Mouse (Mus musculus): ENCODE results near the gene Mfsd11.
A peak's percentile ranks its signal among the peaks of the same experiment; 100 is the strongest.

Gene Mfsd11

DNA sequence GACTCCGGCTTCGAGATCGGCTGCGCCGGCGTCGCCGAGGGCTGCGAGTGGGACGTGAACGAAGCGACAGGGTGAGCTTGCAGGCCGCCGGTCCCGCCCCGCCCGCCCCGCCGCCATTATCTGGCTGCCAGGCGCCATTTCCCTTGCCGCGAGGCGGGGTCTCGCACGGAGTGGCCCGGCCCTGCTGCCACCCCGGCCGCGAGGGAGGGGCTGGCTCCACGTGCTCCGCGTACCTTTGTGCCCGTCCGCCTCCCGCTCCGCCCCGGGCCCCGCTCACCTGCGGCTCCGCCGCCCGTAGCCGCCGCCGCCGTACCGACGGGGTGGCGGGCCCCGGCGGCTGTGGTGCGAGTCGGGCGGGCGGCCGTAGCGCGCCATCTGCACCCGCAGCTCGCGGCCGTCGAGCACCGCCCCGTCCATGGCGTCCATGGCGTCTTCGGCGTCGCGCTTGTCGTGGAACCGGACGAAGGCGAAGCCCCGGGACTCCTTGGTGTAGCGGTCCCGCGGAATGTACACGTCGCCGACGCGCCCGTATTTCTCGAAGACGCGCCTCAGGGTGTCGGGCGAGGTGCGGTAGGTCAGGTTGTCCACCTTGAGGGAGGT is at the start of gene Mfsd11:
Gene Mfsd11 (plus strand): TSS at position 150 of the 600 bp plus-strand sequence.
- DNase-seq, result peak; percentile 90 to 92

DNA sequence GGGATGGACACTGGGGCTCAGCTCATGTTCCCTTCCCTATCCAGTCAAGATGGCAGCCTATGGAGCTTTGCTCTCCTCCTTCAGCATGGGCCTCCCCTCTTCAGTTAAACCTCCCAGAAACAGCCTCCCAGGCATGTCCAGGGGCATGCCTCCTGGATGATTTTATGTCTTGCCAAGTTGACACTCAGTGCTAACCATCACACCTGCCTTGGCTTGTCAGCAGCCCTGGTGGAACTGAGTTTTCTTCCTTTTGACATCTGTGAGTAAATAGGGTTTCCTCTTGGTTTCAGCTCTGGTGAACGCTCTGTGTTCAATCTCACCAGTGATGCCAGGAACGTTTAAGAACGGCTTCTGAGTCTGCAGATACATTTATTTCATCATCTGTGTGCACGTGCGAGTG is 49.5 kb upstream of the Mfsd11 start:
- no peak for DNase-seq

DNA sequence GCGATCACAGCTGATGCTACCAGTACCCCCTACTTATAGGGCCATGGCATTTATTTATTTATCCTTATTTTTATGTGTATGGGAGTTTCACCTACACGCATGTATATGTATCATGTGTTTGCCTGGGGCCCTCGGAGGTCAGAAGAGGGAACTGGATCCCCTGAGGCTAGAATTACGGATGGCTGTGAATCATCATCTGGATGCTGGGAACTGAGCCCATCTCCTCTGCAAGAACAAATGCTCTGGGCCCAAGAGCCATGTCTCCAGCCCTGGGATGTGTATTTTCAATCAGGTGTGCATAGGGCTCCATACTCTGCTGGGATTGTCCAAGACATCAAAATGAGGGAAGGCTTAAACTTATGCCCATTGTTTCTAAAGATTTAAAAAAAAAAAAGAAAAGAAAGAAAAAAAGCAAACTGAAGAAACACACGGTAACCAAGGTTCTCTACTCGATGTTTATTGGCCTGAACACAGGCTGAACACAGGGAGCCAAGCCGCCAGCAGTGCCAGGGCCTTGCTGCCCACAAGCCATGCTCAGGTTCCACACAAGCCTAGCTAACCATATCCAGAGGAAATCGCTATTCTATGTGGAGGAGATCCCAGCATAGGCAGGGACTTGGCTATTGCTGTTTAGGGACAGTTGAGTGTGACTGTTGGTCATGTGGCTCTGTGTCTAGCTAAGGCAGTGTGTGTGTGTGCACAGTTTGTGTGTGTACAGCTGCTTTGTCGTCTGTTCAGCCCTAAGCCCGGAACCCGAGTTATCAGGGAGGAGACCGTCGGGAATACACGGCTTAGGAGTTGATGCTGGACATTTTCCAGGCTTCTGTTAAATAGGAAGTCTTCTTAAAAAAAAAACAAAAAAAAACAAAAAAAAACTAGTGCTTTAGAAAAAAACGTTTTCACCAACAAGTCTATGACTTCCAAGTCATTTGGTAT is 45.8 kb upstream of the Mfsd11 start:
- DNase-seq, result peak; percentile 62 to 72

DNA sequence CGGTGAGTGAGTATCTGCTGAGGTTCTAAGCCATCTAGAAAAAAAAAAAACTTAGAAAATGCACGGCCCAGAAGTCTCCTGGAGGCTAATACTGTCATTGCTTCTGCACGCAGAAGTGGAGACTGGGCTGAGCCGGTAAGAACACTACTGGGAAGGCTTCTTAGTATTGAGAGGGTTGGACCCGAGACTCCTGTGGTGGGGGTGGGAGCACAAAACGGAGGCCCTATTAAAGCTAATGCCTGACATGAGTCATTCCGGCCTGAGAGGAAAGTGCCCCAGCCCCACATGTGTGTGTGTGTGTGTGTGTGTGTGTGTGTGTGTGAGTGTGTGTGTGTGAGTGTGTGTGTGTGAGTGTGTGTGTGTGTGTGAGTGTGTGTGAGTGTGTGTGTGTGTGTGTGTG is 45.1 kb upstream of the Mfsd11 start:
- DNase-seq, result peak; percentile 19 to 42

DNA sequence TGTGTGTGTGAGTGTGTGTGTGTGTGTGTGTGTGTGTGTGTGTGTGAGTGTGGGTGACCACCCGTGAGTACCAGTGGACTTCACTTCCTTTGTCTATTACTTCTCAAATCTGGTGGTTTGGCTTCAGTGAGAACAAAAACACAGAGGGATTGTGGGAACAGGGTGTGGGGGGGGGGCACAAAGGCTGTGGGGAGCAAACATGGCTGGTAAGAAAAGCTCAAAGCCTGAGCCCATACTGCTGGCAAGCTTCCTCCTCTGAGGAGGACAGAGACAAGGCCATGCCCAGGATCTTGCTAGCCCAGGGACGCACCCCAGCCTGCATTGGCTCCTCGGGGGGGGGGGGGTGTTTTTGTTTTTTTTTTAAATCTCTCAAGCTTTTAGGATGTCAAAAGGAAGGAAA is 44.7 kb upstream of the Mfsd11 start:
- DNase-seq, result peak; percentile 43 to 51

DNA sequence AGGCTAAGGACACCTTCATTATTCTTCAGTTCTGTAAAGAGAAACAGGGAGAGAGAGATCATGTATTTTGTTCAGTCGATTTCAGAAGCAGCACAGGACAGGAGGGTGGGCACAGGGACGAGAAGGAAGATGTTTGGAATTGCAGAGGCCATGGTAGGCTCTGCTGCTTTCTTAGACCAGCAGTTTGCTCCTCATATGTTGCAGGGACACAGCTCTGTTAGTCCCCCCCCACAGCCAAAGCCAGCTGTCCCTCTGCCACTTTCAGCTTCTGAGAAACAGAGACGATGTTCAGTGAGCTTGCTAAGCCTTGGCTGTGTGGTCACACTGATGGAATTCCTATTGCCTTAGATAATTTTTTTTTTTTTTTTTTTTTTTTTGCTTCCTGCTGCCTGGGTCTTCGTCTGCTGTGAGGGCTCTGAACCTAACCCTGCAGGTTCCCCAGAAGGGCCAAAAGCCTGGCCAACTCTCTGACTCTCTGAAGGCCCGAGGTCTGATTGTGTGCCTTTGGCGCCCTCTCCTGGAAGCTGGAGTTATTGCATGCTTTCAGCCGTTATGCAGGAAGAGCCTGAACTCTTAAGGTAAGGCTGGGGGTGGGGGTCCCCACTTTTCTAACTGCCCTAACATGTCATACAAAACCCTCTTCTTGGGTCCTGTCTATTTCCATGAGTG is 44.2 kb upstream of the Mfsd11 start:
- DNase-seq, result peak; percentile 95

DNA sequence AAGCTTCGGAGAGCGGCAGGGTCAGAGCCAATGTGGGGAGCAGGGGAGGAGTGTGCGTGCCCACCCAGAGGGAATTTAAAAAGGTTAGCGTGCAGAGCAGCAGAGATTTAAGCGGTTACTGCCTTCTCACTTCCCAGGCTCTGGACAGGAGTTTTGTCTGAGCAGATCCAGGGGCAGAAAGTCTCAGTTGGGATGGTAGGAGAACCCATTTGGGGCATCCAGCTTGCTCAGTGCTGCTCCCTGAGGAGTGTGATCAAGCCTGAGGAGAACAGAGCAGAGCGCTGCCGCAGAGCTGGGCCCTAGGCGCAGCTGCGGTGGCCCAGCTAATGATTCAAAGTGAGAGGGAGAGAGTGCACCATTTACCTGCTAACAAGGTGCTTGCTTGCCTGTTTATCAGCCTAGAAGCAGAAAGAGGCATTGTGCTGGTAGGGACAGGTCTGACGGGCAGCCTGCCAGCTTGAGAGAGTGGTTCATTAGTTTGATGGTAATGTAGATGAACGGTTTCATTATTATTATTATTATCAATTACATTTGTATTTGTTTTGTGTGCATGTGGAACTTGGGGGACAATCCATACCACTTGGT is 43.3 kb upstream of the Mfsd11 start:
- peak; percentile 59 to 67 for DNase-seq

DNA sequence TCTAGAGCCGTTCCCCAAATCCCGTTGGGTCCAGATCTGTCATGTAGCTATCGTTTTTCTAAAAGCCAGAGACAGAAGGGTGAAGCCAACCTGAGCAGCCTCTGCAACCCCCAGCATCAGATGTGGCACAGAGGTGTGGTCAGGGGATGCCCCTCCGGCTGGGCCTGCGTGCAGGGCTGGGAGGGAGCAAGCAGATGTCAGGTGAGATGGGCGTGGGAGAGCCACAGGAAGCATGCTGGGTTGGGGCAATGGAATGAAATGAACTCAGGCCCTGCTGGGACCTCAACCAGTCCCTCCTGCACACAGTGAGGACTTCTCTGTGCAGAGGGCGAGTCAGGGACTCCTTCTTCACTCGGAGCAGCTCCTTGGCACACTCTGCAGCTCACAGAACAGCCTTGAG is 42.7 kb upstream of the Mfsd11 start:
- peak; percentile 26 to 35 for DNase-seq

DNA sequence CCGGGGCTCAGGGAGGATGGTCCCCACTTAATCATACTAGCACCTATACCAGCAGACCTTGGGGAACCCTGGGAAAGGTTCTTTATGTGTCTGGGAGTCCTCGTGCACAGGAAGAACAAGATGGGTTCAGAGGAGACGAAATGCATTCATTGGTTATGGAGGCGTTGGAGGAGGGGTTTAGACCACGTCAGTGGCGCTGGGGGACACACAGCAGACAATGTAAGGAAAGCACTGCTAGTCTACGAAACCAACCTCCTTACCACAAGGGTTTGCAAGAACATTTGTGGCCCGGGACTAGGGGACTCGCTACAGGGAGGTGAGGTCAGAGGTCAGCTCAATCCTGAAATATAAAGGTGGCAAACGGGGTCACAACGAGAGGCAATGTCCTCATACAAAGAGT is 41.7 kb upstream of the Mfsd11 start:
- peak; percentile 23 to 27 for DNase-seq

DNA sequence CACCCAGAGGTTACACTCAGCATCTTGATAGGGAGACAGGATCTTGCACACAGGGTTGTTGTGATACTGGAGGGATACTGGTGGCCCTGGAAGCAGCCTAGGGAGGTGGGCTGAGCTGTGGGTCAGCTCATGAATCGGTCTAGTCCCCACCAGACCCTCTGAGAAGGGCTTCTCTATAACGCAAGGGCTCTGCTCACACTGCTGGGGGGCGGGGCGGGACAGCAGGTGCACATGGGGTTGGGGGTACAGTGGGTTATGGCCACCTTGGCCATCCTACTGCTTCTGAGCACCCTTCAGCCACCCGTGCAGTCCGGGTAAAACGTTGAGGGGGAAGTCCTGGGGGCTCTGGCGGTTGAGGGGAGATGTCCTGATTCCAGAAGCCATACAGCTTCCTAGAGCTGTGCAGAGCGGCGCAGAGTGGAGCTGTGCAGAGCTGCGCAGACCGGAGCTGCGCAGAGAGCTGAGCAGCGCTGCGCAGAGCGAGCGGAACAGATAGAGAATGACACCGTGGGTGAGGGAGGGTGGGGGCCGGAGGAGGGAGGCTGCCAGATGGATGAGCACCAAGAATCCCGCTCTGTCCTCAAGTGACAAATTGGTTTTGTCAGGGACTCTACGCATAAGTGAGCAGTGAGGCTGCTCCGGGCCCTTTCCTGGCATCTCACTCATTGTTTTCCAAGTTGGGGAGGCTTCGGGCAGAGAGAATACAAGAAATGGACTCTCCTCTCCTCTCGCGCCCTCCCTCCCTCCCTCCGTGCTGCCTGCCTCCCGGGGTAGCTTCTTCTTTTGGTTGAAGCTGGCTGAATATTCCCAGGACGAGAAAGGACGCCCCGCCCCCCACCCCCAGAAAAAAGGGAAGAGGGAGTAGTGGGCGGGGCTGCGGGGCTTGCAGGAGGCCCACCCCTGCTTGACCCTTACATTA is 41.0 kb upstream of the Mfsd11 start:
- peak; percentile 95 to 96 for DNase-seq

DNA sequence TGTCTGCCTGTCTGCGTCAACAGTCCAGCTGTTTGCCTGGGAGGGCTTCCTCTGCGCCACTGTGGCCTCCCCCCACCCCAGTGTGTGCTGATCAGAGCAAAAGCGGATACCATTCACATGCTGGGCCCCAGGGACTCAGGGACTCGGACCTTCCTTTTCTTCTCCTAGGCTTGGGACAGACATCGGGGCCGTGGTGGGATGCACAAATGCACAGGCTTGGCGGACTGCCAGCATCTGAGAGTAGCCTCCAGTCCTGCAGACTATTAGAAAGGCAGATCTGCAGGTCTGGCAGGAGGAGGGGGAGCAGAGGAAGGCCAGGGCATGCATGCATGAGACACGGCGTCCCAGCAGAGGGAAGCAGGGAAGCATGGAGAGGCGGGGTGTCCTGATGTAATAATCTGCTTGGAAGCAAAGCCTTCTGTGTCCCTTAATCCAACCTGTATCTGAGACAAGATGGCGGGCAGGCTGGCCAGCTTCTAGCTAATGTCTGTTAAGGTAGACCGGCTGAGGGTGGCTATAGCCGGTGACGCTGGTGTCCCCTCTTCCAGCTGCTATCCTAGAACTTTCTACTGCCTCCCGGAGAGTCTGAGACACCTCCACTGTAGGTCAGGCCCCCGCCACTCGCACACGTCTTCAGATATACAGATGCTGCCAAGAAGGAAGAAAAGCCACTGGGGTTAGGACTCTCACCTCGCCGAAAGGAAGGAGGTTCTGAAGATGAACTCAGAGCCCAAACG is 39.3 kb upstream of the Mfsd11 start:
- DNase-seq, result peak; percentile 79 to 86

DNA sequence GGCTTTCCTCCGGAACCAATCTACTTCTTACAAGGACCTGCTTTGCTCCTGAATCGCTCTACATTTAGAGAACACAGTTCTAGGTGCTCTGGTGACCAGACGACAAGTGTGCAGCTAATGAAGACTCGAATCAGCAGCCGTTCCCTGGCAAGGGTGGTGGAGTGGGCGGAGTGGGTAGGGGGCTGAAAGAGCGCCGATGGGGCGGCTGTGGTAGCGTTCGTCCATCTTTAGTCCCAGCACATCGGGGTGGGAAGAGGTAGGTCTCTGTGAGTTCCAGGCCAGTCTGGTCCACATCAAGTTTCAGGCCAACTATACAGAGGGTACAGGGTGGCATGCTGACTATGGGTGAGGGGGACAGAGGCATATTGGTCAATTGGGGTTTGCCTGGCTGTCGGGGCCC is 38.6 kb upstream of the Mfsd11 start:
- DNase-seq, result peak; percentile 45 to 49

DNA sequence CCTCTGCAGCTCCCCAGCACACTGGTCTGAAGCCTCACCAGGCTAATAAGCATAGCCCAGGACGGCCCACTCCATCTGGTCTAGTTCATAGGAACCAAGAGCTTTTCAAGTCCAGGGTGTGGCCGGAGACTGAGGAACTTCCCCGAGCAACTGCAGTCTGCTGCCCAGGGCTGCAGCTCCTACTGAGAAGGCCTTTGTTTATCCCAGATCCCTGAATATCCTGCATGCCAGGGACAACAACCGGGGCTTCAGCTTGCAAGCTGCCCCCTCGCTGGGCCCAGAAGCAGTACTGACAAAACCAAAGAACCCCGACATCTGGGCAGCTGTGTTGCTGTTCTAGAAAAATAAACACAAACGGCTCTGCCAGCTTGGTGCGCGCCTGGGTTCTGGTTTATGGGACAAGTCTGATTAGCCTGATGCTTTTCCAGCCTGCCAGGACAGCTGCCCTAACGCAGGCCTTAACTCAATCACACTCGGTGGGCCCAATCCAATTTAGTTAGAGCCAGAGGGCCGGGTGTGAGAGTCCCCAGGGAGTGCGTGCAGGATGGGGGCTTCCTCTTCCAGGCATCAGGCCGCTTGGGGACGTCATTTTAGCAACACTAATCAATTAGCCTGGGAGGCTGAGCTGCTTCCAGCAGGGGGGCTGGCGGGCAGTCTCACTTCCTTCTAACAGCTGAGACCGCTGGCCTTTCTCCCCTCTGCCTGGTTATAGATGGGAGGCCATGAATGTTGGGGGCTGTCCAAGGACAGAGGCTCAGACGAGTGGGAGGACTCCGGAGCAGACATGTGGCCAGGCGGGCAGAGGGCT is 38.0 kb upstream of the Mfsd11 start:
- DNase-seq, result peak; percentile 88 to 93

DNA sequence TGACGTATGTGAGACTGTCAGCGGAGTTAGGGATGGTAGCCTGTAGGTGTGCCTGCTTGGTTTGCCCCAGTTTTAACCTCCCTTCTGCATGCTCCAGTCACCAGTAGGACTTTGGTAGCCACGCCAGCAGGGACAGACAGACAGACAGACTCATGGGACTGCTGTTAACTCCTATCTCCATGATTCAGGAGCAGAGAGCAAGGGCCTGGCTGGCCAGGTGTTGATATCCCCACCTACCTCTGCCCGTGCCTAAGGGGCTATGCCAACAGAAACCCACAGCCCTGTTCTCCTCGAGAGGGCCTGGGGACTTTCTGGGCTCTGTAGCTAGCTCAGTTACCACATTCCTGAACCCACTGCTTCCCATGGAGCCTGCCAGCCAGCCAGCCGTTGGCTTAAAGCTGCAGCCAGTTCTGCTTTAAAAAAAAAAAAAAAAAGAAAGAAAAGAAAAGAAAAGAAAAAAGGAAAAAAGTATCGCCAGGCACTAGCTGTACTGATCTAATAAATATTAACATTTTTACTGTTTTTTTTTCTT is 37.3 kb upstream of the Mfsd11 start:
- peak; percentile 59 for DNase-seq

DNA sequence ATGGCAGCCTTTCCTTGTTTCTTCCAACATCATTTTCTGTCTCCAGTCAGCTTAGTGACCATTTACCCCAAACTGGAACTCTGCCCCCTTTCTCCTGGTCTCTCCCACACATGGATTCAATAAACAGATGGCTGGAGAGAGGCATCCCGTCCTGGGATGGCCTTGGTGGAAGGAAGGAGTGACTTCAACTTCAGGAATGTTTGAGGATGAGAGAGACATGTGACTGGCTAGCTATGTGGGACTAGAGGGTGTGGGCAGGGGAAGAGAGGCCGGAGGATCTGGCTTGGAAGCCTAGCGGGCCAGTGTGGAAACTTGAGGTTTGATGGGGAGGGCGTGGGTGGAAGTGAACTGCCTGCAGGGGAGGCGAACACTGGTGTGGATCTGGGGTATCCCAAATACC is 35.5 kb upstream of the Mfsd11 start:
- no peak for DNase-seq

DNA sequence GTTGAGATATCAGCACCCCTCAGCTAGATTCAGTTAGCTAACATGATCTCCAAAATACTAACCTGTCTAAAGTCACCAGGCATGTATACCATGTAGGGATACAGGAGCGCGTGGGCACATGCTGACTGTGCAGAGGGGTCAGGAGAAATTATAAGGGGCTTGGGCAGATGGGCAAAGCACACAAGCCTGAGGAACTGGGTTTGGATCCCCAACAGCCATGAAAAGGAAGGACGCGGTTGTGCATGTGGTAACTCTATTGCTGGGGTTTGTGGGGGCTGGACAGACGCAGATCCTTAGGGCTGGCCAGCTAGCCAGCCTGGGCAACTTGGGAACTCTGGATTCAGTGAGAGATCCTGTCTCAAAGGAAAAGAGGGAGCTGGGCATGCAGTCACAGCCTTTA is 34.7 kb upstream of the Mfsd11 start:
- DNase-seq, result no peak

DNA sequence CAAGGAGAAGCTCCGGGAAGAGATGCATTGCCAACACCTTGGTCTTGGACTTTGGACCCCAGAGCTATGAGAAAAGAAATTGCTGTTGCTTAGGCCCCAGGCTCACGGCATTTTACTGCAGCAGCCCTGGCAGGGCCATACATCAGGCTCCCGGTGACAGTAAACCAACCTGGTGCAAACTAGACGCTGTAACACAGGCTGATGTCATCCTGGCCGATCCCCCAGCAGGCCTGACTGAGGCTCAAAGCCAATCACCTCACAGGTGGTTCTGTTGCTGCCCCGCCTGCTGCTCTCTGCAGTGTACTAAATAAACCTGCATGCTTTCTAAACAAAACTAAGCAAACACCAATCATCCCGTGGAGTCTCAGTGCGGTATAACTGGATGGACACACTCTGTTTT is 33.5 kb upstream of the Mfsd11 start:
- peak; percentile 45 to 51 for DNase-seq

DNA sequence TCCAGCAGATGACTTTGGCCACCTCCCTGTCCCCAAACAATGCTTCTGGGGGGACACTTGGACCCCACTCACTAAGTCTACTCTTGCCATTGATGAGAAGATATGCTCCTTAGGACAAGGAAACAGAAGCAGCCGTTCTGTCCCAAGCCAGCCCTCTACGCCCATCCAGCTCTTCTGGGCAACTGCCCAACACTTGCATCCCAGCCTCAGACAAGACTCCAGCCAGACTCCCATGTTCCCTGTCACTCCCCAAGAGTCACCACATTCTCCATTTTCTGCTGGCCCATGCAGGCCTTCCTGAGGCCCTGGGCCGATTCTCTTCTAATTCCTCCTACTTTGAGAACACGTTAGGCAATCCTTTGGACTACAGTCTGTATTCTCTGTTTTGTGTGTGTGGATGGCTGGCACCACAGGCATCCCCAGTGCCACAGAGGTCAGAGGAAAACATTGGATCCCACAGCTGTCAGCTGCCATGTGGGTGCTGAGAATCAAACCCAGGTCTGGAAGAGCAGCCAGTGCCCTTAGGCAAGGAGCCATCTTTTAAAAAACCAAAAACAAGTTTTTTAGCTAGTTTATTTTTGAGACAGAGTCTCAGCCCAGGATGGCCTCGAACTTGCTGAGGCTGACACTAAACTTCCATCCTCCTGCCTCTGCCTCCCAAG is 32.2 kb upstream of the Mfsd11 start:
- DNase-seq, result peak in 1 of 2 experiments; percentile 46

DNA sequence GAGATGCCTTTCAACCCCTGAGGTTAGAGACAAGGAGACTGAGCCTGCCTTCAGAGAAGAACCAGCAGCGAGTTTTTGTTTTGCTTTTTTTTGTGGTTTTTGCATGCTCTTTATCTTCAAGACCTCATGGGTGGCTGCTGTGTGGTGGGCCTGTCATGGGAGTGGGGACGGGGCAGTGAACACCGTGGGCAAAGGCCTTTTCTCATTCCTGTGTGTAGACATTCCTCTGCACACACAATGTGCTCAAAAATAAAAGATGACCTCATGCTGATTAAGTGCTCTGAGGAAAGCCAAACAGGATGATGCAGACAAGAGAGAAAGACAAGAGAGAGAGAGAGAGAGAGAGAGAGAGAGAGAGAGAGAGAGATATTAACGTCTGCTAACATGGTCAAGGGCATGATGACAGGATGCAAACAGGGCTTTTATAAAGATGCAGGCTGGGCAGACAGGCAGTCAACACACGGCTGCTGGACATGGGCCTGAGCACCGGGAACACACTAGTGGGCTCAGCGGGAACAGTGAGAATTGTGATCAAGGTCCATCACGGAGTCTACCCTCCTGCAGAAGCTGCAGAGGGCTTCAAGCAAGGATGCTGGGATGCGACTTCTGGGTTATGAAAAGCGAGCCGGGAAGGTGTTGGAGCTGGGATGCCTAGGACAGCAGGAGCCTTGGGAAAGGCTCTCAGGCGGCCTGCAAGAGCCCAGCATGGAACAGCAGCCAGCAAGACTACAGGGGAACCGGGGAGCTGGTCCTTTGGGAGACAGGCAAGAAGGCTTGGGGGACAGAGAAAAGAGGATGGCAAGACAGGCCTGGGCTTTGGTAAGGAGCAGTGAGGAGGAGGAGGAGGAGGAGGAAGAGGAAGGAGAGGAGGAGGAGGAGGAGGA is 30.9 kb upstream of the Mfsd11 start:
- DNase-seq, result no peak
